In genomic region chr1:74051349-74051748, GRCm38 (mm10) we compare ENCODE assay signal across 18 mouse cellular contexts.
DNase-seq lines count a peak whose midpoint lies in the region; ATAC-seq and TF ChIP-seq lines count a peak whose summit lies in the region.
"Had no signal": no experiment of that assay in that cellular context is flagged by ENCODE, and none has a peak within 500 bp of the region (broad histone marks: within the 10 kb centered on the region; RNA-seq: fewer than 3 reads in every experiment).

No protein-coding gene starts in this region.

- no peak for ATAC-seq in heart, embryonic 14.5 days (ENCODE audit: insufficient number of reproducible peaks, insufficient read depth, low FRiP score, low read depth)
- ATAC-seq in limb, embryonic 13.5 days (ENCODE audit: low FRiP score, low read depth) = no peak
- no peak for ATAC-seq in midbrain, embryonic 13.5 days
- ATAC-seq: CD4-positive, CD25-positive, alpha-beta regulatory T cell, adult 4 months; inflammation-experienced regulatory T-cells, adult 6 months; midbrain, embryonic 16.5 days had no signal

- intact Hi-C loops in heart, postnatal 25 days (cut with DNase I) = no loop called here

- H3K27ac ChIP-seq in heart, embryonic 14.5 days (replicated peaks in 1 of 2; ENCODE audit: control insufficient read depth in 1 of 2, insufficient read depth in 1 of 2, low read depth in 2 of 2, low read length in 2 of 2) = peak overlapping the region in 1 of 2 experiments; percentile 39; a peak in 1 of 4 replicates
- H3K27ac ChIP-seq in embryonic fibroblast, embryonic 13.5 days (ENCODE audit: insufficient read depth, low read length) = peak overlapping the region; percentile 39
- 0 out of 2 replicates have a peak overlapping the region, but pooled peaks have one; percentile 22 for H3K27ac ChIP-seq in limb, embryonic 13.5 days
- H3K27ac ChIP-seq in midbrain, embryonic 13.5 days = no peak overlapping the region
- H3K27ac ChIP-seq: embryonic facial prominence, embryonic 12.5 days; hindbrain, embryonic 10.5 days; macrophage had no signal

- no peaks in the 10 kb centered on the region for H3K27me3 ChIP-seq in heart, embryonic 14.5 days (ENCODE audit: control insufficient read depth, insufficient read depth, low read length)
- no peaks in the 10 kb centered on the region for H3K27me3 ChIP-seq in C2C12 (ENCODE audit: control insufficient read depth, insufficient read depth, insufficient read length)
- H3K27me3 ChIP-seq in limb, embryonic 13.5 days = no peaks in the 10 kb centered on the region
- H3K27me3 ChIP-seq in midbrain, embryonic 13.5 days = no peaks in the 10 kb centered on the region
- H3K27me3 ChIP-seq: embryonic facial prominence, embryonic 12.5 days had no signal

- H3ac ChIP-seq in C2C12 (ENCODE audit: control insufficient read depth, insufficient read length, low read depth) = peak overlapping the region; percentile 21

- H3K36me3 ChIP-seq in heart, embryonic 14.5 days (ENCODE audit: control insufficient read depth, insufficient read depth, low read length) = 0 out of 2 replicates have a peak, but pooled peaks cover 7% of the 10 kb centered on the region
- no peaks in the 10 kb centered on the region for H3K36me3 ChIP-seq in C2C12 (ENCODE audit: control insufficient read depth, insufficient read depth)
- peaks cover 7% of the 10 kb centered on the region for H3K36me3 ChIP-seq in limb, embryonic 13.5 days
- H3K36me3 ChIP-seq in midbrain, embryonic 13.5 days = no peaks in the 10 kb centered on the region
- H3K36me3 ChIP-seq: G1E had no signal

- H3K9me3 ChIP-seq in heart, embryonic 14.5 days (ENCODE audit: control insufficient read depth, low read length) = no peaks in the 10 kb centered on the region
- H3K9me3 ChIP-seq in limb, embryonic 13.5 days = no peaks in the 10 kb centered on the region
- H3K9me3 ChIP-seq in midbrain, embryonic 13.5 days = no peaks in the 10 kb centered on the region
- H3K9me3 ChIP-seq: embryonic facial prominence, embryonic 12.5 days; G1E; hindbrain, embryonic 10.5 days had no signal

- peak overlapping the region; percentile 50; the same call in 1 of the 2 replicates for H3K9ac ChIP-seq in heart, embryonic 14.5 days (ENCODE audit: low read length)
- H3K9ac ChIP-seq in limb, embryonic 13.5 days = 0 out of 2 replicates have a peak overlapping the region, but pooled peaks have one; percentile 19
- no peak overlapping the region for H3K9ac ChIP-seq in midbrain, embryonic 13.5 days (replicated peaks)
- H3K9ac ChIP-seq: embryonic facial prominence, embryonic 12.5 days had no signal

- TF ChIP-seq POLR2A in embryonic fibroblast, embryonic 13.5 days (IDR thresholded peaks at IDR 0.05; ENCODE audit: low read depth, low read length) = no peak

- H3K4me3 ChIP-seq in heart, embryonic 14.5 days (ENCODE audit: control insufficient read depth in 1 of 2, insufficient read depth in 1 of 2, low read depth in 1 of 2, low read length in 2 of 2) = no peak overlapping the region
- H3K4me3 ChIP-seq in C2C12 (ENCODE audit: insufficient read depth, poor library complexity, severe bottlenecking) = no peak overlapping the region
- no peak overlapping the region for H3K4me3 ChIP-seq in embryonic fibroblast, embryonic 13.5 days (ENCODE audit: insufficient read depth, low read length)
- H3K4me3 ChIP-seq in limb, embryonic 13.5 days = no peak overlapping the region
- no peak overlapping the region for H3K4me3 ChIP-seq in midbrain, embryonic 13.5 days (replicated peaks)
- H3K4me3 ChIP-seq: embryonic facial prominence, embryonic 12.5 days; hindbrain, embryonic 10.5 days had no signal

- H3K79me2 ChIP-seq in C2C12 (ENCODE audit: control insufficient read depth, insufficient read depth) = peaks cover 35% of the 10 kb centered on the region

- no peak overlapping the region for H3K4me2 ChIP-seq in heart, embryonic 14.5 days (ENCODE audit: low read length)
- H3K4me2 ChIP-seq in limb, embryonic 13.5 days (replicated peaks) = no peak overlapping the region
- no peak overlapping the region for H3K4me2 ChIP-seq in midbrain, embryonic 13.5 days (replicated peaks)
- H3K4me2 ChIP-seq: embryonic facial prominence, embryonic 12.5 days had no signal

- peaks cover 2% of the 10 kb centered on the region for H3K79me3 ChIP-seq in C2C12 (ENCODE audit: low read depth)

- no peak for TF ChIP-seq CTCF in C2C12 (IDR thresholded peaks at IDR 0.05; ENCODE audit: control insufficient read depth, insufficient read depth, insufficient read length)
- no peak for TF ChIP-seq CTCF in embryonic fibroblast, embryonic 13.5 days (IDR thresholded peaks at IDR 0.05; ENCODE audit: borderline replicate concordance, insufficient read depth, low read length)

- 13% methylated on average over 2 of the region's 2 CpGs for WGBS in heart, embryonic 14.5 days
- WGBS in limb, embryonic 13.5 days = 20% methylated on average over 2 of the region's 2 CpGs
- 54% methylated on average over 2 of the region's 2 CpGs for WGBS in midbrain, embryonic 13.5 days

- peaks cover 71 to 87% of the 10 kb centered on the region in 2 experiments for H3K4me1 ChIP-seq in heart, embryonic 14.5 days (ENCODE audit: control insufficient read depth in 2 of 2, insufficient read depth in 2 of 2, low read length in 2 of 2)
- peaks cover 37% of the 10 kb centered on the region for H3K4me1 ChIP-seq in embryonic fibroblast, embryonic 13.5 days (ENCODE audit: control insufficient read depth, insufficient read depth, low read length)
- H3K4me1 ChIP-seq in limb, embryonic 13.5 days = peaks cover 70% of the 10 kb centered on the region
- no peaks in the 10 kb centered on the region for H3K4me1 ChIP-seq in midbrain, embryonic 13.5 days (replicated peaks)

- DNase-seq in heart, postnatal 25 days (ENCODE audit: low spot score) = no peak
- no peak for DNase-seq in Muller cell, postnatal 12 days (ENCODE audit: inconsistent ontology term)
- DNase-seq: cerebellum, adult 8-10 months; gastrocnemius, postnatal 10 days; lung, adult 18-20 months; thymus, postnatal 25 days had no signal

TF ChIP-seq in C2C12, 6 proteins besides CTCF, POLR2A, EP300 and RAD21:
- TF ChIP-seq MAX (IDR thresholded peaks at IDR 0.05) (no peak), CEBPB (IDR thresholded peaks at IDR 0.05; ENCODE audit: low read depth) (no peak), MYOD1 (IDR thresholded peaks at IDR 0.05; ENCODE audit: control insufficient read depth, insufficient read length, low read depth) (no peak), USF1 (IDR thresholded peaks at IDR 0.05; ENCODE audit: low read depth) (no peak), MYOG (IDR thresholded peaks at IDR 0.05; ENCODE audit: control insufficient read depth, extremely low read depth, insufficient read length) (no peak), FOSL1 (IDR thresholded peaks at IDR 0.05; ENCODE audit: insufficient read depth, low read length, poor library complexity, severe bottlenecking) (no peak)
TF ChIP-seq in C2C12: peak in this region for 0.
